Comparison of ENCODE assay signal across 24 mouse cellular contexts in genomic region chr17:37218486-37218885, GRCm38 (mm10). TPM values are rescaled to one million over a fixed set of nuclear protein-coding genes. Genes with fewer than 3 reads are reported as not detected.
DNase-seq lines count a peak whose midpoint lies in the region; ATAC-seq and TF ChIP-seq lines count a peak whose summit lies in the region.
"Had no signal": no experiment of that assay in that cellular context is flagged by ENCODE, and none has a peak within 500 bp of the region (broad histone marks: within the 10 kb centered on the region; RNA-seq: fewer than 3 reads in every experiment).

No protein-coding gene starts in this region.

- H3K4me2 ChIP-seq in liver, postnatal 0 days (ENCODE audit: low read depth, low read length) = no peak overlapping the region
- H3K4me2 ChIP-seq: forebrain, embryonic 12.5 days; limb, embryonic 15.5 days; lung, embryonic 14.5 days had no signal

- TF ChIP-seq POLR2A in liver, adult 2 months (IDR thresholded peaks at IDR 0.05; ENCODE audit: extremely low read depth, insufficient read depth, low read length) = no peak

- no peaks in the 10 kb centered on the region for H3K27me3 ChIP-seq in liver, adult 2 months (ENCODE audit: control insufficient read depth, insufficient read depth, low read length)
- no peaks in the 10 kb centered on the region for H3K27me3 ChIP-seq in liver, postnatal 0 days (ENCODE audit: insufficient read depth, low read length)
- H3K27me3 ChIP-seq: forebrain, embryonic 12.5 days; limb, embryonic 15.5 days had no signal

- no peaks in the 10 kb centered on the region for H3K36me3 ChIP-seq in liver, adult 2 months (ENCODE audit: control insufficient read depth, insufficient read depth, low read length)
- no peaks in the 10 kb centered on the region for H3K36me3 ChIP-seq in liver, postnatal 0 days (replicated peaks; ENCODE audit: insufficient read depth, low read length)
- H3K36me3 ChIP-seq: forebrain, embryonic 12.5 days; heart, embryonic 10.5 days; hindbrain, embryonic 10.5 days; limb, embryonic 15.5 days had no signal

- peak; percentile 50 for DNase-seq in gastrocnemius, adult 2 months
- no peak for DNase-seq in gastrocnemius, postnatal 10 days
- peak; percentile 96 for DNase-seq in liver, adult 2 months (ENCODE audit: extremely low read depth, low read depth, low spot score)
- no peak for DNase-seq in liver, postnatal 0 days
- peak; percentile 85 for DNase-seq in Muller cell, postnatal 12 days (ENCODE audit: inconsistent ontology term)
- peak; percentile 20 to 33 for DNase-seq in gastrocnemius, adult 8-10 months (ENCODE audit: low spot score in 2 of 2)
- DNase-seq in cerebellum, adult 11 months = no peak
- DNase-seq: cerebellum, postnatal 25 days; kidney, adult 18-20 months; kidney, postnatal 4 days; lung, embryonic 14.5 days; midbrain, embryonic 14.5 days; retina, postnatal 1 day; right cerebral cortex, postnatal 4 days; thymus, postnatal 36 days had no signal

- TF ChIP-seq EP300 in liver, postnatal 0 days (IDR thresholded peaks at IDR 0.05; ENCODE audit: low read depth) = no peak

- intact Hi-C loops in gastrocnemius, adult 2 months (cut with DNase I) = no loop called here

- H3K4me1 ChIP-seq in liver, adult 2 months (ENCODE audit: control insufficient read depth, insufficient read depth, low read length) = peaks cover 10% of the 10 kb centered on the region; the same call in 1 of the 2 replicates
- H3K4me1 ChIP-seq in liver, postnatal 0 days (ENCODE audit: insufficient read depth) = no peaks in the 10 kb centered on the region
- H3K4me1 ChIP-seq: forebrain, embryonic 12.5 days; heart, embryonic 10.5 days; hindbrain, embryonic 10.5 days; limb, embryonic 15.5 days had no signal

- H3K9ac ChIP-seq in liver, adult 2 months (ENCODE audit: low read depth, low read length) = no peak overlapping the region
- H3K9ac ChIP-seq in liver, postnatal 0 days (replicated peaks) = no peak overlapping the region
- H3K9ac ChIP-seq: forebrain, embryonic 12.5 days; limb, embryonic 15.5 days; lung, embryonic 14.5 days had no signal

- H3K27ac ChIP-seq in gastrocnemius, adult 2 months = no peak overlapping the region
- no peak overlapping the region for H3K27ac ChIP-seq in liver, adult 2 months (replicated peaks; ENCODE audit: insufficient read depth, low read depth, low read length)
- no peak overlapping the region for H3K27ac ChIP-seq in liver, postnatal 0 days (ENCODE audit: low read depth)
- H3K27ac ChIP-seq: forebrain, embryonic 12.5 days; heart, embryonic 10.5 days; hindbrain, embryonic 10.5 days; limb, embryonic 15.5 days had no signal

- no peaks in the 10 kb centered on the region for H3K9me3 ChIP-seq in liver, postnatal 0 days (ENCODE audit: low read length)
- H3K9me3 ChIP-seq: heart, embryonic 10.5 days had no signal

- no peak for ATAC-seq in liver, postnatal 0 days

- H3K79me2 ChIP-seq in liver, adult 2 months (ENCODE audit: control insufficient read depth, insufficient read depth, low read length) = no peaks in the 10 kb centered on the region

- no peak overlapping the region for H3K4me3 ChIP-seq in gastrocnemius, adult 2 months
- no peak overlapping the region for H3K4me3 ChIP-seq in liver, adult 2 months (ENCODE audit: insufficient read depth, low read depth, low read length)
- H3K4me3 ChIP-seq in liver, postnatal 0 days (ENCODE audit: low read depth, low read length) = no peak overlapping the region
- H3K4me3 ChIP-seq: forebrain, embryonic 12.5 days; heart, embryonic 10.5 days; hindbrain, embryonic 10.5 days; limb, embryonic 15.5 days; myocyte had no signal

- 14% methylated on average over 3 of the region's 3 CpGs for WGBS in liver, adult 2 months
- WGBS in liver, postnatal 0 days (ENCODE audit: insufficient replicate concordance) = 71% methylated on average over 3 of the region's 3 CpGs

- TF ChIP-seq CTCF in gastrocnemius, adult 2 months (IDR thresholded peaks at IDR 0.05) = no peak
- TF ChIP-seq CTCF in liver, adult 2 months (IDR thresholded peaks at IDR 0.05; ENCODE audit: low read depth, low read length) = no peak
- no peak for TF ChIP-seq CTCF in liver, postnatal 0 days (IDR thresholded peaks at IDR 0.05; ENCODE audit: low read depth)

RNA-seq across cellular contexts. Expression of gene Olfr96, which starts 1.5 kb away (rescaled TPM):
- not detected for total RNA-seq in gastrocnemius, adult 2 months (2021)
- not detected for total RNA-seq in gastrocnemius, postnatal 10 days (2021)
- total RNA-seq in liver, adult 2 months (2014; rRNA removed) = not detected in 2 replicates
- not detected in 2 replicates for polyA plus RNA-seq in liver, adult 2 months (2012; rRNA removed)
- polyA plus RNA-seq in liver, postnatal 0 days (2015; fragmentation: Nextera tagmentation; extraction: Ambion mirVana) = not detected in 2 replicates
- total RNA-seq in gastrocnemius, adult 8-10 months (2022) = not detected
- total RNA-seq: ES-E14; layer of hippocampus, postnatal 14 days; left cerebral cortex, postnatal 14 days; megakaryocyte, adult 5-6 weeks had no signal
- polyA plus RNA-seq: forebrain, embryonic 12.5 days; heart, embryonic 10.5 days; hindbrain, embryonic 10.5 days; limb, embryonic 15.5 days; lung, embryonic 14.5 days; midbrain, embryonic 14.5 days; myocyte had no signal

RNA-seq across cellular contexts. Expression of gene Olfr95, which starts 5.6 kb away (rescaled TPM):
- total RNA-seq in gastrocnemius, adult 2 months (2021) = not detected
- total RNA-seq in gastrocnemius, postnatal 10 days (2021) = not detected
- not detected in 2 replicates for total RNA-seq in liver, adult 2 months (2014; rRNA removed)
- polyA plus RNA-seq in liver, adult 2 months (2012; rRNA removed) = not detected in 2 replicates
- not detected in 2 replicates for polyA plus RNA-seq in liver, postnatal 0 days (2015; fragmentation: Nextera tagmentation; extraction: Ambion mirVana)
- total RNA-seq in gastrocnemius, adult 8-10 months (2022) = not detected
- total RNA-seq: ES-E14; layer of hippocampus, postnatal 14 days; left cerebral cortex, postnatal 14 days had no signal
- polyA plus RNA-seq: forebrain, embryonic 12.5 days; heart, embryonic 10.5 days; hindbrain, embryonic 10.5 days; limb, embryonic 15.5 days; lung, embryonic 14.5 days; midbrain, embryonic 14.5 days; myocyte had no signal

RNA-seq across cellular contexts. Expression of gene Olfr94, which starts 17.7 kb away (rescaled TPM):
- total RNA-seq in gastrocnemius, adult 2 months (2021) = not detected
- total RNA-seq in gastrocnemius, postnatal 10 days (2021) = not detected
- not detected in 2 replicates for total RNA-seq in liver, adult 2 months (2014; rRNA removed)
- polyA plus RNA-seq in liver, adult 2 months (2012; rRNA removed) = not detected in 2 replicates
- not detected in 2 replicates for polyA plus RNA-seq in liver, postnatal 0 days (2015; fragmentation: Nextera tagmentation; extraction: Ambion mirVana)
- not detected for total RNA-seq in gastrocnemius, adult 8-10 months (2022)
- total RNA-seq: ES-E14; layer of hippocampus, postnatal 14 days; left cerebral cortex, postnatal 14 days; megakaryocyte, adult 5-6 weeks had no signal
- polyA plus RNA-seq: forebrain, embryonic 12.5 days; heart, embryonic 10.5 days; hindbrain, embryonic 10.5 days; lung, embryonic 14.5 days; midbrain, embryonic 14.5 days; myocyte had no signal

RNA-seq across cellular contexts. Expression of gene Olfr97, which starts 18.6 kb away (rescaled TPM):
- total RNA-seq in gastrocnemius, adult 2 months (2021) = not detected
- total RNA-seq in gastrocnemius, postnatal 10 days (2021) = not detected
- not detected in 2 replicates for total RNA-seq in liver, adult 2 months (2014; rRNA removed)
- not detected in 2 replicates for polyA plus RNA-seq in liver, adult 2 months (2012; rRNA removed)
- polyA plus RNA-seq in liver, postnatal 0 days (2015; fragmentation: Nextera tagmentation; extraction: Ambion mirVana) = not detected in 2 replicates
- not detected for total RNA-seq in gastrocnemius, adult 8-10 months (2022)
- total RNA-seq: ES-E14; layer of hippocampus, postnatal 14 days; left cerebral cortex, postnatal 14 days; megakaryocyte, adult 5-6 weeks had no signal
- polyA plus RNA-seq: forebrain, embryonic 12.5 days; heart, embryonic 10.5 days; hindbrain, embryonic 10.5 days; limb, embryonic 15.5 days; lung, embryonic 14.5 days; midbrain, embryonic 14.5 days; myocyte had no signal

RNA-seq across cellular contexts. Expression of gene Ubd, which starts 24.8 kb away (rescaled TPM):
- total RNA-seq in gastrocnemius, adult 2 months (2021) = not detected
- total RNA-seq in gastrocnemius, postnatal 10 days (2021) = not detected
- total RNA-seq in liver, adult 2 months (2014; rRNA removed) = 0.46 and 0.47 TPM in 2 replicates
- 0.22 TPM in 1 of 2 replicates, not detected in the other for polyA plus RNA-seq in liver, adult 2 months (2012; rRNA removed)
- polyA plus RNA-seq in liver, postnatal 0 days (2015; fragmentation: Nextera tagmentation; extraction: Ambion mirVana) = 2.2 and 3.4 TPM in 2 replicates
- total RNA-seq in gastrocnemius, adult 8-10 months (2022) = not detected
- total RNA-seq: ES-E14; layer of hippocampus, postnatal 14 days; left cerebral cortex, postnatal 14 days had no signal
- polyA plus RNA-seq: forebrain, embryonic 12.5 days; heart, embryonic 10.5 days; hindbrain, embryonic 10.5 days; limb, embryonic 15.5 days; lung, embryonic 14.5 days; midbrain, embryonic 14.5 days; myocyte had no signal

Comparison
In these comparisons a context has a peak if more than half of its experiments do, and no peak if none do; other contexts are left out.
1. DNase-seq: peak in gastrocnemius, adult 2 months (single experiment), liver, adult 2 months (single experiment), Muller cell, postnatal 12 days (single experiment) and gastrocnemius, adult 8-10 months (2 of 2); none in gastrocnemius, postnatal 10 days (single experiment), liver, postnatal 0 days (single experiment) and cerebellum, adult 11 months (single experiment).